Mouse (Mus musculus): ENCODE measurements around the gene Gm47969.

DNA sequence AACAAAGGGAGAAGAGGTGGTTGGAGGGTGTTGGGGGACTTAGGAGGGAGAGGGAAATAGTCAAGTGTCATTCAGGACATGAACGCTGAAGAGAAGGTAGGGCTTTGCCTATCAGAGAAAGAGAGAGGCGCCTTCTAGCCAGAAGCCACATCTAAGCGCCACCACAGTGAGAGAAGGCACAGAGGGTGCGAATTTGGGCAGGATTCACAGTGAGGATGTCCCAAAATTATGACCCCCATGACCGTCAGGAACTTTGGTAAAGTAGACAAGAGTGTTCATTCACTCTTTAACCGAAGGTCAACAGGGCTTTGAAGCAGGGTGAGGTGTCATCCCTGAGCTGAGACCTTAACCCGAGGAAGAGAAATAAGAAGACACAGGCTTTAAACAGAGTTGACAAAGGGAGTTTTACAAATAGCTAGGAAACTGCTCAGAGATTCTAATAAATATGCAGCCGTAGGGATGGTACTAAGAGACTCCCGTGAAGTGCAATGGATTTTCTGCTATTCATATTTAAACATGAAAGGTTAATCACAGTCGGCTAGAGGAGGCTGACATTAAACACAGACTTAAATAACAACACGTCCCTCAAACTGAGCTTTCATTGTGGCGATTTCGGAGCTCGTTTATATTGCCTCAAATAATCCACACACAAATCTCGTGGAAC lies 30.9 kb downstream of the Gm47969 start:
- TF ChIP-seq CTCF (IDR thresholded peaks at IDR 0.05; ENCODE audit: borderline replicate concordance, control insufficient read depth, extremely low read depth, insufficient read depth, low read length, poor library complexity) (no peak), POLR2A (IDR thresholded peaks at IDR 0.05; ENCODE audit: control insufficient read depth, extremely low read depth, insufficient read depth, low read length, poor library complexity) (no peak)

Measured in thymus, adult 2 months (tissue).